ENCODE assay signal across 32 mouse cellular contexts in genomic region chr8:71451337-71451736, GRCm38 (mm10).
"Had no signal": no experiment of that assay in that cellular context is flagged by ENCODE, and none has a peak within 500 bp of the region (broad histone marks: within the 10 kb centered on the region; RNA-seq: fewer than 3 reads in every experiment).

No protein-coding gene starts in this region.

- ATAC-seq: hindbrain, embryonic 16.5 days; hindbrain, postnatal 0 days; inflammation-experienced regulatory T-cells, adult 6 months; intestine, embryonic 16.5 days; intestine, postnatal 0 days had no signal

- DNase-seq: heart, postnatal 10 days; heart, postnatal 14 days; heart, postnatal 36 days; heart, postnatal 4 days; kidney, adult 11 months; kidney, adult 2 months; kidney, adult 8-10 months; kidney, adult 9 months; kidney, postnatal 10 days; kidney, postnatal 14 days; kidney, postnatal 25 days; kidney, postnatal 36 days; kidney, postnatal 4 days; layer of hippocampus, adult 9-11 months; layer of hippocampus, postnatal 36 days had no signal

- H3K4me3 ChIP-seq: heart, embryonic 12.5 days; heart, embryonic 13.5 days; heart, embryonic 15.5 days; hindbrain, embryonic 10.5 days; hindbrain, embryonic 12.5 days; hindbrain, embryonic 13.5 days; hindbrain, embryonic 15.5 days; kidney, embryonic 15.5 days; layer of hippocampus, adult 2 months; left cerebral cortex, adult 2 months had no signal

- H3K9me3 ChIP-seq: heart, embryonic 12.5 days; heart, embryonic 13.5 days; heart, embryonic 15.5 days; hindbrain, embryonic 12.5 days; hindbrain, embryonic 13.5 days; hindbrain, embryonic 15.5 days; kidney, embryonic 15.5 days had no signal

- H3K27me3 ChIP-seq: heart, embryonic 15.5 days; hindbrain, embryonic 12.5 days; hindbrain, embryonic 15.5 days; kidney, embryonic 15.5 days had no signal

- H3K27ac ChIP-seq: heart, embryonic 13.5 days; heart, embryonic 15.5 days; hindbrain, embryonic 10.5 days; hindbrain, embryonic 12.5 days; hindbrain, embryonic 13.5 days; hindbrain, embryonic 14.5 days; hindbrain, embryonic 15.5 days; hindbrain, postnatal 0 days; kidney, embryonic 15.5 days; kidney, postnatal 0 days; layer of hippocampus, adult 2 months; left cerebral cortex, adult 2 months had no signal

- H3K9ac ChIP-seq: heart, embryonic 12.5 days; heart, embryonic 13.5 days; heart, embryonic 15.5 days; hindbrain, embryonic 12.5 days; hindbrain, embryonic 13.5 days; hindbrain, embryonic 14.5 days; hindbrain, embryonic 15.5 days; kidney, embryonic 15.5 days had no signal

- H3K36me3 ChIP-seq: heart, embryonic 12.5 days; heart, embryonic 13.5 days; heart, embryonic 15.5 days; kidney, embryonic 15.5 days had no signal

- H3K4me1 ChIP-seq: heart, embryonic 12.5 days; heart, embryonic 13.5 days; heart, embryonic 15.5 days; hindbrain, embryonic 10.5 days; hindbrain, embryonic 12.5 days; hindbrain, embryonic 13.5 days; hindbrain, embryonic 15.5 days; kidney, embryonic 15.5 days had no signal

- H3K4me2 ChIP-seq: heart, embryonic 12.5 days; heart, embryonic 13.5 days; heart, embryonic 15.5 days; hindbrain, embryonic 12.5 days; hindbrain, embryonic 13.5 days; hindbrain, embryonic 14.5 days; hindbrain, embryonic 15.5 days; kidney, embryonic 15.5 days had no signal
